Mouse (Mus musculus) brain, embryonic 14.5 days (tissue): ENCODE measurements around the gene Stoml1.

Experiments
- CTCF ChIP-seq: fragments of 200-500 bp; IDR thresholded peaks from 2 replicates; pipeline ENCODE4 v1.5.1; 2012; ENCODE audit warnings: inconsistent platforms, mild to moderate bottlenecking, moderate library complexity, borderline replicate concordance; ENCODE audit not compliant: insufficient read depth, insufficient read length; ENCODE audit errors: extremely low read depth
- POLR2A ChIP-seq: fragments of 200-500 bp; IDR thresholded peaks from 2 replicates; pipeline ENCODE4 v1.6.1; 2012; ENCODE audit warnings: mild to moderate bottlenecking, inconsistent platforms, borderline replicate concordance; ENCODE audit not compliant: poor library complexity, insufficient read depth, insufficient read length, severe bottlenecking; ENCODE audit errors: extremely low read depth

GRCm38 (mm10) chr9:58283431-58283830 is 30.5 kb downstream of the Stoml1 start:
- TF ChIP-seq POLR2A (no peak), CTCF (no peak)
